Mouse (Mus musculus) G1E (cell line): ENCODE data around the gene Hmga1b. TPM values are rescaled to one million over a fixed set of nuclear protein-coding genes. Genes with fewer than 3 reads are reported as not detected.
"Not testable (repeated sequence)": the region's sequence is repeated elsewhere in the genome, so short reads cannot be mapped to it uniquely, and the experiment has no call there.

Source experiments
- ATAC-seq: 2 replicates; pipeline ENCODE4 v1.8.0; 2016; ENCODE audit warnings: mild to moderate bottlenecking; ENCODE audit not compliant: insufficient number of reproducible peaks, poor library complexity, low FRiP score, severe bottlenecking; ENCODE audit errors: extremely low read depth
- DNase-seq: peaks from one replicate; pipeline ENCODE4 v3.0.0; 2012; ENCODE audit warnings: low spot score
- H3K27me3 ChIP-seq: 2 replicates; pipeline ENCODE4 v1.6.1; 2012; ENCODE audit warnings: mild to moderate bottlenecking, low read length, inconsistent platforms; ENCODE audit not compliant: insufficient read depth
- H3K36me3 ChIP-seq: replicated peaks from 2 replicates; pipeline ENCODE3; 2012; ENCODE audit warnings: mild to moderate bottlenecking, inconsistent platforms
- H3K4me1 ChIP-seq: 2 replicates; pipeline ENCODE4 v1.6.1; 2012; ENCODE audit warnings: low read depth, low read length, inconsistent platforms, mixed read lengths; ENCODE audit not compliant: insufficient read depth
- H3K4me3 ChIP-seq: 2 replicates; pipeline ENCODE4 v1.5.1; 2012; ENCODE audit warnings: low read depth, mild to moderate bottlenecking, inconsistent platforms, low read length, moderate library complexity, mixed read lengths
- H3K9me3 ChIP-seq: replicated peaks from 2 replicates; pipeline ENCODE4 v1.6.1; 2012; ENCODE audit warnings: inconsistent platforms
- CTCF ChIP-seq: IDR thresholded peaks from 2 replicates; pipeline ENCODE4 v1.5.1; 2012; ENCODE audit warnings: low read depth, low read length, inconsistent platforms, mixed read lengths
- GATA1 ChIP-seq: IDR thresholded peaks from 2 replicates; pipeline ENCODE4 v1.6.1; 2012; ENCODE audit warnings: borderline replicate concordance, low read length, inconsistent platforms, mixed read lengths
- GATA2 ChIP-seq: IDR thresholded peaks from 2 replicates; pipeline ENCODE4 v1.6.1; 2012; ENCODE audit warnings: low read depth, low read length, inconsistent platforms, borderline replicate concordance
- POLR2AphosphoS5 ChIP-seq: IDR thresholded peaks from 2 replicates; pipeline ENCODE4 v1.6.1; 2012; ENCODE audit warnings: low read depth, low read length, inconsistent platforms; ENCODE audit not compliant: insufficient replicate concordance
- TAL1 ChIP-seq: conservative IDR thresholded peaks from 2 replicates; pipeline ENCODE4 v1.6.1; 2012; ENCODE audit warnings: low read depth, low read length, inconsistent platforms, mixed read lengths
- polyA plus RNA-seq: library from polyadenylated mRNA; stranded (reverse); fragments of >175 nt; gene quantifications from 2 replicates; pipeline ENCODE4 v1.2.3, GENCODE M21; 2012
- total RNA-seq, 2 experiments: library from RNA; stranded (forward) in 1 of 2; stranded (reverse) in 1 of 2; fragments of 200-1000 nt in 1 of 2; fragments of >200 nt in 1 of 2; fragmentation: Nextera tagmentation in 1 of 2; gene quantifications; 2 replicates each; pipeline ENCODE4 v1.2.3; 2014 to 2017

Gene Hmga1b
- total and polyA plus RNA-seq, 3 experiments, result 114 to 2,501 (median 568) TPM

- Histone ChIP-seq H3K27me3 (peaks cover 15% of the 10 kb centered on the region), H3K4me3 (no peak overlapping the region), H3K9me3 (no peaks in the 10 kb centered on the region), H3K4me1 (peaks cover 6% of the 10 kb centered on the region), H3K36me3 (no peaks in the 10 kb centered on the region)
- ATAC-seq (no peak), DNase-seq (no peak)
- TF ChIP-seq TAL1 (no peak), GATA2 (no peak), CTCF (no peak), GATA1 (no peak)
Observed at GRCm38 (mm10) chr11:120772749-120773148, 10.2 kb downstream of the Hmga1b start.

- no peak for ATAC-seq
- Histone ChIP-seq H3K4me3 (no peak overlapping the region), H3K9me3 (no peaks in the 10 kb centered on the region), H3K27me3 (peaks cover 10% of the 10 kb centered on the region), H3K4me1 (peaks cover 6% of the 10 kb centered on the region), H3K36me3 (peaks cover 2% of the 10 kb centered on the region)
- no peak for DNase-seq
- TF ChIP-seq POLR2AphosphoS5, result no peak
- no peak for TF ChIP-seq CTCF
- TF ChIP-seq TAL1, result no peak
- no peak for TF ChIP-seq GATA1
- TF ChIP-seq GATA2, result no peak
Observed at GRCm38 (mm10) chr11:120773463-120774190, 11.0 kb downstream of the Hmga1b start.

- DNase-seq, result peak; percentile 72
- Histone ChIP-seq H3K4me3 (no peak overlapping the region), H3K9me3 (no peaks in the 10 kb centered on the region), H3K36me3 (peaks cover 21% of the 10 kb centered on the region), H3K4me1 (peaks cover 6% of the 10 kb centered on the region), H3K27me3 (peaks cover 10% of the 10 kb centered on the region)
- ATAC-seq, result peak; percentile 60
- TF ChIP-seq GATA1 (no peak), TAL1 (no peak), GATA2 (no peak), POLR2AphosphoS5 (no peak), CTCF (peak; percentile 97)
Observed at GRCm38 (mm10) chr11:120775774-120776469, 13.3 kb downstream of the Hmga1b start.

DNA sequence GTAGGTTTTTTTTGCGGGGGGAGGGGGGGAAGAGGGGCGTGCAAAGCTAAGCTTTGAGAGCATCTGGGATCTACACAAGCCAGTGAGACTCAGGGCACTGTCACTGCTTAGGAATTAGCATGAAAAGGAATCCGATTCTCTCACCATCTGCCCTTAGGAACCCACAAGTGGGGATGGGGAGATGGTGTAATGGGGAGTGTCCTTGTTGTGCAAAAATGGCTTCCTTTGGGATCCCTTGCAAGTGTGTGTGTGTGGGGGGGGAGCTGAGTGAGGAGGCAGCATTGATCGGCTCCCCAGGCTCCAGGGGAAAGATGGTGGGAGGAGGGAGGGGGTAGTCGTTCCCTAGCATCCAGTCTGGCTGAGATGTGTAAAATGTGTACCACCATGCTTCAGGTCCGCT lies 14.5 kb downstream of the Hmga1b start:
- peaks cover 6% of the 10 kb centered on the region for H3K4me1 ChIP-seq
- ATAC-seq, result no peak
- TF ChIP-seq TAL1 (no peak), CTCF (no peak), GATA1 (no peak), GATA2 (no peak), POLR2AphosphoS5 (no peak)
- H3K27me3 ChIP-seq, result peaks cover 10% of the 10 kb centered on the region
- no peaks in the 10 kb centered on the region for H3K9me3 ChIP-seq
- DNase-seq, result no peak
- H3K36me3 ChIP-seq, result peaks cover 30% of the 10 kb centered on the region
- H3K4me3 ChIP-seq, result no peak overlapping the region

- Histone ChIP-seq H3K9me3 (no peaks in the 10 kb centered on the region), H3K36me3 (peaks cover 44% of the 10 kb centered on the region), H3K27me3 (peaks cover 5% of the 10 kb centered on the region), H3K4me3 (no peak overlapping the region), H3K4me1 (peaks cover 19% of the 10 kb centered on the region)
- DNase-seq, result no peak
- no peak for TF ChIP-seq CTCF
- no peak for TF ChIP-seq GATA1
- TF ChIP-seq POLR2AphosphoS5, result no peak
- no peak for TF ChIP-seq TAL1
- no peak for TF ChIP-seq GATA2
- ATAC-seq, result no peak
Observed at GRCm38 (mm10) chr11:120779876-120780275, 17.3 kb downstream of the Hmga1b start.

GRCm38 (mm10) chr11:120781361-120781760 lies 18.8 kb downstream of the Hmga1b start:
- not testable (repeated sequence) for DNase-seq, H3K9me3 ChIP-seq, H3K27me3 ChIP-seq, ATAC-seq, H3K4me3 ChIP-seq
- H3K4me1 ChIP-seq, result peaks cover 30% of the 10 kb centered on the region
- peaks cover 59% of the 10 kb centered on the region for H3K36me3 ChIP-seq
